Mouse (Mus musculus) erythroblast, embryonic 14.5 days (primary cell): ENCODE results near the gene Cntf.

Experiments
- GATA1 ChIP-seq: IDR thresholded peaks from 2 replicates; pipeline ENCODE4 v1.6.1; 2012; ENCODE audit warnings: low read length, inconsistent platforms, mixed read lengths
- TAL1 ChIP-seq: IDR thresholded peaks from 3 replicates; pipeline ENCODE4 v1.6.1; 2012; ENCODE audit warnings: low read length, inconsistent platforms, mixed read lengths

DNA sequence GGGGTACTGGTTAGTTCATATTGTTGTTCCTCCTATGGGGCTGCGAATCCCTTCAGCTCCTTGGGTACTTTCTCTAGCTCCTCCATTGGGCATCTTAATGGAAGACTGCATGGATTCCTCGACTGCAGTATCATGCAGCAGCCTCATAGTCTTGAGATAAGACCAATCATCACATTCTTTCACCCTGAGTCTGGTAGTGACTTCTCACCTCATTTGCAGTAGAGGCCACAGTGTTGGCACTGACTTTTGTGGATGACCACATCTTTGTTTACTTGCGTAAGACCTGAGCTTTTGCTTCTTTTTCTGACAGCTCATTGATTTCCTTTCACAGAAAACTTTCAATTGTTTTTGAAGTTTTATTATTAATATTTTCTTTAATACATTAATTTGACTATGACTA is 40.3 kb upstream of the Cntf start:
- TF ChIP-seq TAL1 (no peak), GATA1 (no peak)
